Mouse (Mus musculus) CH12.LX (cell line): ENCODE measurements at regions not wholly inside any gene's neighbourhood (a gene's known extent, or its start where the extent isn't known, plus 50 kb on each side); places are given as distances from the start of the nearest gene placed in this dataset.

Experiments
- DNase-seq: peaks from one replicate; pipeline ENCODE4 v3.0.0-alpha.2; 2013; ENCODE audit errors: extremely low read depth
- H3K27ac ChIP-seq: 2 replicates; pipeline ENCODE4 v1.5.1; 2012; ENCODE audit warnings: low read depth, mild to moderate bottlenecking, control low read depth, moderate library complexity; ENCODE audit not compliant: insufficient read depth
- H3K27me3 ChIP-seq: replicated peaks from 2 replicates; pipeline ENCODE3; 2012; ENCODE audit warnings: inconsistent platforms
- H3K36me3 ChIP-seq, 2 experiments: replicated peaks in 1 of 2; 2 replicates each; pipeline versions ENCODE3 to v1.6.1; 2012; ENCODE audit warnings: inconsistent platforms in 1 of 2, low read length in 1 of 2, mild to moderate bottlenecking in 1 of 2, mixed read lengths in 1 of 2, moderate library complexity in 1 of 2; ENCODE audit not compliant: control insufficient read depth in 1 of 2, insufficient read depth in 1 of 2
- H3K4me1 ChIP-seq, 2 experiments: 2 replicates each; pipeline ENCODE4 v1.6.1; 2012; ENCODE audit warnings: inconsistent platforms in 1 of 2, moderate library complexity in 1 of 2; ENCODE audit not compliant: insufficient read depth in 2 of 2, control insufficient read depth in 1 of 2
- H3K4me2 ChIP-seq: 2 replicates; pipeline ENCODE4 v1.6.1; 2012; ENCODE audit warnings: low read depth, mild to moderate bottlenecking, control low read depth; ENCODE audit not compliant: poor library complexity, insufficient read depth, severe bottlenecking
- H3K4me3 ChIP-seq, 3 experiments: fragments of 150-350 bp in 1 of 3; sonication (generic) in 1 of 3; replicated peaks in 1 of 3; 2 replicates each; pipeline versions ENCODE3 to v1.5.1; 2011 to 2012; ENCODE audit warnings: low read depth in 2 of 3, low read length in 2 of 3, mild to moderate bottlenecking in 2 of 3, moderate library complexity in 2 of 3, control low read depth in 1 of 3, improper control_type of control experiment in 1 of 3, inconsistent platforms in 1 of 3, mixed read lengths in 1 of 3; ENCODE audit not compliant: poor library complexity in 1 of 3
- H3K79me2 ChIP-seq: replicated peaks from 2 replicates; pipeline ENCODE4 v1.6.1; 2012; ENCODE audit warnings: mild to moderate bottlenecking, moderate library complexity; ENCODE audit not compliant: control insufficient read depth, poor library complexity, insufficient read depth, severe bottlenecking; ENCODE audit errors: extremely low read depth
- H3K9ac ChIP-seq: 2 replicates; pipeline ENCODE4 v1.6.1; 2012; ENCODE audit warnings: low read depth, mild to moderate bottlenecking, control low read depth, moderate library complexity; ENCODE audit not compliant: insufficient read depth
- H3K9me3 ChIP-seq: replicated peaks from 2 replicates; pipeline ENCODE3; 2012; ENCODE audit warnings: low read length, inconsistent platforms, mixed read lengths
- ELF1 ChIP-seq: IDR thresholded peaks from 2 replicates; pipeline ENCODE4 v1.6.1; 2014; ENCODE audit warnings: low read depth, mild to moderate bottlenecking, inconsistent platforms, low read length, improper control_type of control experiment
- ETS1 ChIP-seq: conservative IDR thresholded peaks from 2 replicates; pipeline ENCODE4 v1.6.1; 2012; ENCODE audit warnings: low read depth, mild to moderate bottlenecking, inconsistent platforms, low read length, improper control_type of control experiment, moderate library complexity
- GABPA ChIP-seq: IDR thresholded peaks from 2 replicates; pipeline ENCODE4 v1.6.1; 2012; ENCODE audit warnings: low read depth, low read length, improper control_type of control experiment, inconsistent platforms; ENCODE audit not compliant: insufficient replicate concordance
- IRF4 ChIP-seq: IDR thresholded peaks from 2 replicates; pipeline ENCODE4 v1.6.1; 2014; ENCODE audit warnings: low read depth, mild to moderate bottlenecking, inconsistent platforms, low read length, improper control_type of control experiment
- JUN ChIP-seq: IDR thresholded peaks from 2 replicates; pipeline ENCODE4 v1.6.1; 2011; ENCODE audit warnings: low read depth, mild to moderate bottlenecking, low read length, improper control_type of control experiment, moderate library complexity; ENCODE audit not compliant: insufficient read depth
- KAT2A ChIP-seq: IDR thresholded peaks from 2 replicates; pipeline ENCODE4 v1.6.1; 2012; ENCODE audit warnings: low read length, improper control_type of control experiment, inconsistent platforms; ENCODE audit not compliant: insufficient replicate concordance
- MAFK ChIP-seq: IDR thresholded peaks from 2 replicates; pipeline ENCODE4 v1.6.1; 2011; ENCODE audit warnings: low read length, improper control_type of control experiment; ENCODE audit not compliant: insufficient replicate concordance
- MAZ ChIP-seq: IDR thresholded peaks from 2 replicates; pipeline ENCODE4 v1.6.1; 2012; ENCODE audit warnings: low read depth, mild to moderate bottlenecking, inconsistent platforms, low read length, improper control_type of control experiment, moderate library complexity
- MEF2A ChIP-seq: IDR thresholded peaks from 2 replicates; pipeline ENCODE4 v1.6.1; 2014; ENCODE audit warnings: low read depth, mild to moderate bottlenecking, inconsistent platforms, low read length, improper control_type of control experiment, borderline replicate concordance
- NELFE ChIP-seq: IDR thresholded peaks from 2 replicates; pipeline ENCODE4 v1.6.1; 2011; ENCODE audit warnings: low read depth, low read length, improper control_type of control experiment
- NRF1 ChIP-seq: IDR thresholded peaks from 2 replicates; pipeline ENCODE4 v1.6.1; 2014; ENCODE audit warnings: low read depth, mild to moderate bottlenecking, inconsistent platforms, low read length, improper control_type of control experiment, moderate library complexity
- PAX5 ChIP-seq: IDR thresholded peaks from 2 replicates; pipeline ENCODE4 v1.6.1; 2012; ENCODE audit warnings: low read length, inconsistent platforms, mixed read lengths
- POLR2AphosphoS2 ChIP-seq: IDR thresholded peaks from 2 replicates; pipeline ENCODE4 v1.6.1; 2011; ENCODE audit warnings: low read depth, low read length, improper control_type of control experiment
- RCOR1 ChIP-seq: conservative IDR thresholded peaks from 2 replicates; pipeline ENCODE4 v1.6.1; 2012; ENCODE audit warnings: low read depth, mild to moderate bottlenecking, inconsistent platforms, low read length, improper control_type of control experiment
- SMC3 ChIP-seq: IDR thresholded peaks from 2 replicates; pipeline ENCODE4 v1.6.1; 2011; ENCODE audit warnings: low read depth, low read length, improper control_type of control experiment
- TBP ChIP-seq: conservative IDR thresholded peaks from 2 replicates; pipeline ENCODE4 v1.6.1; 2011; ENCODE audit warnings: low read depth, low read length, improper control_type of control experiment
- TCF12 ChIP-seq: IDR thresholded peaks from 2 replicates; pipeline ENCODE4 v1.6.1; 2014; ENCODE audit warnings: low read depth, mild to moderate bottlenecking, inconsistent platforms, low read length, improper control_type of control experiment
- UBTF ChIP-seq: IDR thresholded peaks from 2 replicates; pipeline ENCODE4 v1.6.1; 2012; ENCODE audit warnings: low read depth, mild to moderate bottlenecking, inconsistent platforms, low read length, improper control_type of control experiment, moderate library complexity
- ZC3H11A ChIP-seq: IDR thresholded peaks from 2 replicates; pipeline ENCODE4 v1.6.1; 2012; ENCODE audit warnings: low read depth, mild to moderate bottlenecking, inconsistent platforms, low read length, improper control_type of control experiment
- ZMIZ1 ChIP-seq: IDR thresholded peaks from 2 replicates; pipeline ENCODE4 v1.6.1; 2012; ENCODE audit warnings: low read depth, mild to moderate bottlenecking, inconsistent platforms, low read length, improper control_type of control experiment
- ZNF384 ChIP-seq: IDR thresholded peaks from 2 replicates; pipeline ENCODE4 v1.6.1; 2012; ENCODE audit warnings: low read depth, low read length, improper control_type of control experiment, inconsistent platforms
- dilution Hi-C: fragments of 300-500 bp; cut with MboI; formaldehyde crosslinking; loops from 2 replicates; pipeline ENCODE4 v1.14.3; 2020; ENCODE audit warnings: low sequenced_read_pairs; ENCODE audit not compliant: extremely low pct_unique_long_range_greater_than_20kb, extremely low pct_ligation_motif_present
- in situ Hi-C: fragments of 300-500 bp; cut with MboI; formaldehyde crosslinking; loops from 3 replicates; pipeline ENCODE4 v1.14.3; 2019; ENCODE audit warnings: low sequenced_read_pairs, low pct_ligation_motif_present, low pct_unique_long_range_greater_than_20kb, mixed read lengths

DNA sequence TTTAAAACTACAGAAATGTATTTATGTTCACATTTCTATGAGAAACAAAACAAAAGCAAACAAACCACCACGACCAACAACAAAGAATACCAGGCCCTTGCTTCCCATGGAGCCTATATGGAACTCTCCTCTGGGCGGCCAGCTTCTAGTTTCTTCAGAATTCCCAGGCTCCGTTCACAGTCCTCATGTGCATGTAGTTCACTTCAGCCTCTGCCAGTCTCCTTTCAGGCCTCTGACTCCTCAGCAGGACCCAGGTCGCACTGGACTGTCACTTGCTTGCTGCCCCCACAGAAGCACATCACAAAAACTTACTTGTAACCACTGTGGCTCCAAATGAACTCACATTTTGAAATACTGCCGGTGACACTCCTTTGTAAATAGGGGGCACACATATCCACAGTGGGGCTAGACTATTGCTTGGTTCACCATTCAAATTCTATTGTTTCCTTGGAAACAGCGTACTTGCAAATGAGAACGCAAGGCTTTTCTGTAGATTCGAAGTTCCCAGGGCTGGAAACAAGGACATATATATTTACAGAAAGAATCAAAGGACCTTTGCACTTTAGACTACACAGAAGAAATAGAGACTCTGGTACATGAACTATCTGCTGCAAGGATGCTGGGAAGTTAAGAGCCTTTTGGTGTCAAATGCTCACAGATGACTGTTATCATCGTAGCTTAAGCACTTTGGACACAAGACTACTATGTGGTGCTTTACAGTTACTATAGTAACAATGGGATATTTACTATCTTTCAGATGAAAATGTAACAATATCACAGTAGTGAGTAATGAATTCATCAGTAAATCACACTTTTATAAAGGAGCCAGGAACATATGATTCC lies 186.4 kb upstream of the Emcn start:
- H3K4me1 ChIP-seq: no peaks in the 10 kb centered on the region; a peak in 1 of 4 replicates
- H3K4me2 ChIP-seq: no peak overlapping the region
- no peak overlapping the region for H3K27ac ChIP-seq
- H3K27me3 ChIP-seq: no peaks in the 10 kb centered on the region
- H3K36me3 ChIP-seq: no peaks in the 10 kb centered on the region
- no peaks in the 10 kb centered on the region for H3K79me2 ChIP-seq
- H3K9me3 ChIP-seq: no peaks in the 10 kb centered on the region
- in situ Hi-C loops (no loop called here), dilution Hi-C loops (no loop called here)
- no peak overlapping the region for H3K9ac ChIP-seq
- TF ChIP-seq ZMIZ1 (no peak), PAX5 (no peak), JUN (no peak), POLR2AphosphoS2 (no peak), ELF1 (no peak), UBTF (no peak), MEF2A (no peak), MAZ (no peak)
- no peak overlapping the region for H3K4me3 ChIP-seq
- no peak for DNase-seq

DNA sequence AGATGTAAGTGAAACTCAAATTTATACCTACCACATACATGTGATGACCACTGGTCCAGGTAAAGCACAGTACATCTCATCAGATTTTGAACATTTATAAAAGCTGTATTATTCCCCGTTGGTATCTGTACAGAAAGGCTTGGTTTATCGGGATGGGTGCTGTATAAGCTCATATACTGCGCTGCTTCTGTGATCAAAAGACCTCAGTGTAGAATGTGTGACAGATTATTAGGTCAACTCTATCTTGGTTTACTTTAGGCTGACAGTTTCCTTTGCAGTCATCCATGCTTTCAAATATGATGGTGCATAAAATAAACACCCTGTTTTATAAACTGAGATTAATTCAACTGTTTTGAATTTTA lies 185.8 kb upstream of the Emcn start:
- Histone ChIP-seq H3K27ac (no peak overlapping the region), H3K9ac (no peak overlapping the region), H3K36me3 (no peaks in the 10 kb centered on the region), H3K9me3 (no peaks in the 10 kb centered on the region), H3K79me2 (no peaks in the 10 kb centered on the region), H3K4me1 (no peaks in the 10 kb centered on the region; a peak in 1 of 4 replicates), H3K27me3 (no peaks in the 10 kb centered on the region), H3K4me3 (no peak overlapping the region), H3K4me2 (no peak overlapping the region)
- dilution Hi-C loops (no loop called here), in situ Hi-C loops (no loop called here)
- DNase-seq: no peak
- TF ChIP-seq ETS1 (no peak), ZC3H11A (no peak), TBP (no peak), TCF12 (no peak), SMC3 (no peak), KAT2A (no peak), UBTF (no peak), GABPA (no peak), RCOR1 (no peak), JUN (no peak), ZNF384 (no peak), NELFE (no peak), NRF1 (no peak), POLR2AphosphoS2 (no peak), MAFK (no peak), IRF4 (no peak)
